Mouse (Mus musculus) brain, embryonic 18.5 days (tissue): ENCODE data around the gene Asb18.

ENCODE experiments used
- DNase-seq: peaks from one replicate; pipeline ENCODE4 v3.0.0-alpha.2; 2012; ENCODE audit warnings: low read depth, low spot score

The Asb18 gene

GRCm38 (mm10) chr1:89901381-89901780 lies 113.1 kb downstream of the Asb18 start:
- no peak for DNase-seq
